Mouse (Mus musculus) G1E (cell line): Measurements from ENCODE around the gene Mcm9. TPM values are rescaled to one million over a fixed set of nuclear protein-coding genes. Genes with fewer than 3 reads are reported as not detected.

Source experiments
- ATAC-seq: 2 replicates; pipeline ENCODE4 v1.8.0; 2016; ENCODE audit warnings: mild to moderate bottlenecking; ENCODE audit not compliant: insufficient number of reproducible peaks, poor library complexity, low FRiP score, severe bottlenecking; ENCODE audit errors: extremely low read depth
- DNase-seq: peaks from one replicate; pipeline ENCODE4 v3.0.0; 2012; ENCODE audit warnings: low spot score
- H3K27me3 ChIP-seq: 2 replicates; pipeline ENCODE4 v1.6.1; 2012; ENCODE audit warnings: mild to moderate bottlenecking, low read length, inconsistent platforms; ENCODE audit not compliant: insufficient read depth
- H3K36me3 ChIP-seq: replicated peaks from 2 replicates; pipeline ENCODE3; 2012; ENCODE audit warnings: mild to moderate bottlenecking, inconsistent platforms
- H3K4me1 ChIP-seq: 2 replicates; pipeline ENCODE4 v1.6.1; 2012; ENCODE audit warnings: low read depth, low read length, inconsistent platforms, mixed read lengths; ENCODE audit not compliant: insufficient read depth
- H3K4me3 ChIP-seq: 2 replicates; pipeline ENCODE4 v1.5.1; 2012; ENCODE audit warnings: low read depth, mild to moderate bottlenecking, inconsistent platforms, low read length, moderate library complexity, mixed read lengths
- H3K9me3 ChIP-seq: replicated peaks from 2 replicates; pipeline ENCODE4 v1.6.1; 2012; ENCODE audit warnings: inconsistent platforms
- CTCF ChIP-seq: IDR thresholded peaks from 2 replicates; pipeline ENCODE4 v1.5.1; 2012; ENCODE audit warnings: low read depth, low read length, inconsistent platforms, mixed read lengths
- GATA1 ChIP-seq: IDR thresholded peaks from 2 replicates; pipeline ENCODE4 v1.6.1; 2012; ENCODE audit warnings: borderline replicate concordance, low read length, inconsistent platforms, mixed read lengths
- GATA2 ChIP-seq: IDR thresholded peaks from 2 replicates; pipeline ENCODE4 v1.6.1; 2012; ENCODE audit warnings: low read depth, low read length, inconsistent platforms, borderline replicate concordance
- POLR2AphosphoS5 ChIP-seq: IDR thresholded peaks from 2 replicates; pipeline ENCODE4 v1.6.1; 2012; ENCODE audit warnings: low read depth, low read length, inconsistent platforms; ENCODE audit not compliant: insufficient replicate concordance
- TAL1 ChIP-seq: conservative IDR thresholded peaks from 2 replicates; pipeline ENCODE4 v1.6.1; 2012; ENCODE audit warnings: low read depth, low read length, inconsistent platforms, mixed read lengths
- polyA plus RNA-seq: library from polyadenylated mRNA; stranded (reverse); fragments of >175 nt; gene quantifications from 2 replicates; pipeline ENCODE4 v1.2.3, GENCODE M21; 2012
- total RNA-seq, 2 experiments: library from RNA; stranded (forward) in 1 of 2; stranded (reverse) in 1 of 2; fragments of 200-1000 nt in 1 of 2; fragments of >200 nt in 1 of 2; fragmentation: Nextera tagmentation in 1 of 2; gene quantifications; 2 replicates each; pipeline ENCODE4 v1.2.3; 2014 to 2017

The Mcm9 gene
- total and polyA plus RNA-seq, 3 experiments = 2.4 to 10.8 (median 8.7) TPM

DNA sequence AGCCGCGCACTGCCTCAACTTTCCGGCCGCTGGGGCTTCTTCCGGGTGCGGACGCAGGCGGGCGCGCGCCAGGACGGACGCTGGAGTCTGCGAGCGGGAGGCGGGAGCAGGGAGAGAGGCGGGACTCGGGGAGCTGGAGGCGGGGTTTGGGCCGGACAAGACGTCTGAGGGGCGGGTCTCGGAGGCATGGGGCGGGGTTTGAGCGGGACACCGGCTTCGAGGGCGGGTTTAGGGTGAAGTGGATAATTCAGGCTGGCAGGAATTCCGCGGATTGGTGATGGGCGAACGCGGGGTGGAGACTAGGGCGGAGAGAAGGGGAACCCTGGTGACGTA lies 355 bp downstream of the Mcm9 start:
- ATAC-seq (peak; percentile 95), DNase-seq (peak; percentile 51)
- Histone ChIP-seq H3K27me3 (no peaks in the 10 kb centered on the region), H3K4me3 (peak overlapping the region; percentile 80), H3K36me3 (peaks cover 16% of the 10 kb centered on the region), H3K9me3 (no peaks in the 10 kb centered on the region), H3K4me1 (peaks cover 3% of the 10 kb centered on the region; the same call in 1 of the 2 replicates)
- TF ChIP-seq GATA1 (no peak), POLR2AphosphoS5 (no peak), TAL1 (no peak), CTCF (no peak), GATA2 (no peak)

DNA sequence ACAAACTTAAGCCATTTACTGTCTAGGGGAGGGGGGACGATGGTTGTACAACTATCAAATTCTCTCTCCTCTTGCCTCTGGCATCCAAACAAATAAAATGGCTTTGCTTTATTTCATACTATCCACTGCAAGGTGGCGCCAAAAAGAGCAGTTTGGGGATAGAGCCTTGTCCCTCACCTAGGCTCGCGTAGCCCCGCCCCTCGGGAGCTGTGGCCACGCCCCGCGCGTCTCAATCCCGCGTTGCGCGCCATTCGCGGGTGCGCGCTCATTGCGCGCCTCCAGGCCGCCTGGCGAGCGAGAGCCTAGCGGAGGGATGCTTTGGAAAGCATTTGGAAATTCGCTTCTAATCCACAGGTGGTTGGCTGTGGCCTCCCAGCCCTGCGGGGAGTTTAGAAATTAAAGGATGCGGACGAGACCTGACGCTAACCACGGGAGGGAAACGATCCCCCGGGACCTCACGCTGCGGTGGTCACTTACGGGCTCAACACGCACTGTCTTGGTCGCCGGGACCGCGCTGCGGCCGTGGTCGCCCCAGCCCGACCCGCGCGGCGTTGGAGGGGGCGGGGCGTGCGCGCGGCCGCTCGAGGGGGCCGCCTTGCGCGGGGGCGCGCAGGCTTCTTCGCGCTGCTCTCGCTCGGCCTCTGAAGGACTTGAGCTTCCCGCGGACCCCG lies 857 bp downstream of the Mcm9 start:
- Histone ChIP-seq H3K27me3 (no peaks in the 10 kb centered on the region), H3K4me3 (peak overlapping the region; percentile 80), H3K4me1 (peaks cover 3% of the 10 kb centered on the region; the same call in 1 of the 2 replicates), H3K36me3 (peaks cover 19% of the 10 kb centered on the region), H3K9me3 (no peaks in the 10 kb centered on the region)
- ATAC-seq (peak; percentile 50), DNase-seq (peak; percentile 46)
- TF ChIP-seq GATA2 (no peak), GATA1 (no peak), TAL1 (no peak), POLR2AphosphoS5 (no peak)

DNA sequence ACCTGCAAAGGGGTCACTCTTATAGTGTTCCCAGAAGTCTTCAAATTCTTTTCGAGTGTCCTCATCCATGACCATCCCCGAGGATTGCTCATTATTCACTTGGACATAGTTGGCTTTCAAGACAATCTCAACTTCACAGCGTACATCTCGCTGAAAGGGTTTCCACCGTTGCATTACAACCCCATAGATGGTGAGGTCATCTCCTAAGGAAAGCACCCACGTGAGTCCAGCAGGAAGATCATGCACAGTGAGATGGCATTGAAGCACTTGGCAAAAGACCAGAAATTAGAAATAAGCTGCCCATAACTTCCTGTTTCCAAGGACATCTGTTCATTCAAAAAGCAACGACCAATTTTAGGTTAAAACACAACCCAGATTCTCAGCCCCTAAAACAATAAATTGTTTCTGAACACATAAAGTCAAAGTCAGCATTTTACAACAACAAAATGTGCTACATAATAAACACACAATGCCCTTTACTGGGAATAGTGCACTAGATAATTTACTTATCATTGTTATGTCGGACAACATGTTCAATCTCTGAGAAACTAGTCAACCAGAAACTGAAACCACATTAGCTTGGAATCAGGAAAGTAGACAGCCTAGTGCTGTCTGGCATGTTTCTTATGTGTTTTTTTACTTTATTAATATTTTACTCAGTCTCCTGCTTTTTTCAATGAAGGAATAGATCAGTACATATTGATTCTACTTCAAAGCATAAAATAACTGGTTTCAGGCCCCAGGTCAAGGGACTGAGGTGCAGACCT lies 14.2 kb downstream of the Mcm9 start:
- Histone ChIP-seq H3K9me3 (no peaks in the 10 kb centered on the region), H3K4me3 (no peak overlapping the region), H3K27me3 (no peaks in the 10 kb centered on the region), H3K36me3 (peaks cover 51% of the 10 kb centered on the region), H3K4me1 (no peaks in the 10 kb centered on the region)
- DNase-seq = no peak
- ATAC-seq = no peak
- no peak for TF ChIP-seq CTCF
- TF ChIP-seq GATA2 = no peak
- no peak for TF ChIP-seq GATA1
- no peak for TF ChIP-seq TAL1
- TF ChIP-seq POLR2AphosphoS5 = no peak

DNA sequence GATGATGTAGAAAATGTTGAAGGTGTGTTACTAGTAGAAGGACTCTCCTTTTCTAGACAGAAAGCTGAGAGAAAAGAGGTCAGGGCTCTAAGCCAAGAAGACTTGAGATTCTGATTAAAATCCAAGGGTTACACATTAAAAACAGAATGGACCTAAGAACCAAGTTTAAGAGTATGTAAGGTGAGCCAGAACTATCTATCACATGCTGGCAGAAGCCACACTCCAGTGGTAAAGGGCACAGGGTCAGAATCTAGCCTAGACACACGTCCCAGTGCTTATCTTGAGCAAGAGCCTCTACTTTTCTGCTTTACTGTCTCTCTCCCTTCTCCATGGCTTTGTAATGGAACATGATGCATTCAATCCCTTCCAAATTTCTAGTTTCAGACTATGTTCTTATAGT lies 16.3 kb downstream of the Mcm9 start:
- H3K36me3 ChIP-seq = peaks cover 51% of the 10 kb centered on the region

DNA sequence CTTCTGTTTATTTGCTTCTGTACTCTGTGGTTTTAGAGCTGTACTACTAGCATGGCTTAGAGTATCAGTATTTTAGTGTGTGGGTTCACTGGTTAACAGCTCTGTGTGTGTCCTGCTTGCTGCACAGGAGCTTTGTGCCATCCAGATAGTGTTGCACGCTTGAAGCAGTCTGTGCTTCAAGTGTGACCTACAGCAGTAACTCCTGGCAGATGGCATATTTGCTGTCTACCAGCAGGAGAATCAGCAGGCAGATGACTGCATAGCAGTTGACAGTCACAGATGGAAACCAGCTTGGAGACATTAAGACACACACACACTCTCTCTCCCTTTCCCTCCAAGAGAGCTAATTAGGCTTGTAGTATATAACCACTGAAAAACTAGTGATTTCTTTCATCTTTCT lies 18.1 kb downstream of the Mcm9 start:
- TF ChIP-seq CTCF (no peak), POLR2AphosphoS5 (no peak), GATA2 (no peak), GATA1 (no peak), TAL1 (no peak)
- DNase-seq (no peak), ATAC-seq (no peak)
- H3K36me3 ChIP-seq = peaks cover 53% of the 10 kb centered on the region
- no peaks in the 10 kb centered on the region for H3K9me3 ChIP-seq
- no peaks in the 10 kb centered on the region for H3K27me3 ChIP-seq
- no peaks in the 10 kb centered on the region for H3K4me1 ChIP-seq
- H3K4me3 ChIP-seq = no peak overlapping the region

More for the DNA sequence above, 16.3 kb downstream of the Mcm9 start:
- ATAC-seq (no peak), DNase-seq (no peak)
- H3K4me1 ChIP-seq = no peaks in the 10 kb centered on the region
- H3K4me3 ChIP-seq = no peak overlapping the region
- no peaks in the 10 kb centered on the region for H3K9me3 ChIP-seq
- TF ChIP-seq CTCF (no peak), POLR2AphosphoS5 (no peak), GATA2 (no peak), TAL1 (no peak), GATA1 (no peak)
- H3K27me3 ChIP-seq = no peaks in the 10 kb centered on the region

DNA sequence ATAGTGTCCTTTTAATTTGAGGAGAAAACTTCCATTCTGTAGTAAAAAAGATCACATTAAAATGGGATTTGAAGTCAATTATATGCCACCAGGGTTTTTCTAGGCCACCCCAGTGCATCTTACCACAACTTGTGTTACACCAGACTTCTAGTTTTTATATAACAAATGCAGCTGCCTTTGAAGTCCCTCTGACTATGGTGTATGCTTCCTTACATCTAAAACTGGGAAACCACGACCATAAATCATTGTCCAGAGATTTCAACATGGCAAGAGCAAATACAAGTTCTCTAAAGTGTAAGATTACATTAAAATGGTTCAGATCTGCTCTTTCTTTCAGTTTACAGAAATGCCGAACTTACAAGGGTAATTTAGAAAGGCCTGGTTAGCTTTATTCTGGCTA lies 22.0 kb downstream of the Mcm9 start:
- DNase-seq = no peak
- Histone ChIP-seq H3K4me1 (no peaks in the 10 kb centered on the region), H3K27me3 (no peaks in the 10 kb centered on the region), H3K36me3 (peaks cover 45% of the 10 kb centered on the region), H3K9me3 (no peaks in the 10 kb centered on the region), H3K4me3 (no peak overlapping the region)
- no peak for TF ChIP-seq POLR2AphosphoS5
- TF ChIP-seq GATA1 = no peak
- ATAC-seq = no peak
